Mouse (Mus musculus): ENCODE data around the gene Gm9964.
"Not testable (repeated sequence)": the region's sequence is repeated elsewhere in the genome, so short reads cannot be mapped to it uniquely, and the experiment has no call there.

DNA sequence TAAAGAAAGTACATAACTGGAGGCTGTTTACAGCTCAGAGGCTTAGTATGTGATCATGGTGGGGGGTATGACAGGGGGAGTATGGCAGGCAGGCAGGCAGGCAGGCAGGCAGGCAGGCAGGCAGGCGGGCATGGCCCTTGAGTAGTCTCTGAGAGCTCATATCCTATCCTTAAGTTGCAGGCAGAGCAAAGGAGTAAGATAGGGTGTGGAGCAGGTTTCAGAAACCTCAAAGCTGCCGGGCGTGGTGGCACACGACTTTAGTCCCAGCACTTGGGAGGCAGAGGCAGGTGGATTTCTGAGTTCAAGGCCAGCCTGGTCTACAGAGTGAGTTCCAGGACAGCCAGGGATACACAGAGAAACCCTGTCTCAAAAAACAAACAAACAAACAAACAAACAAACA lies 7.5 kb upstream of the Gm9964 start:
- not testable (repeated sequence) for TF ChIP-seq TAL1, GATA1 (IDR thresholded peaks at IDR 0.05; ENCODE audit: low read length)
